Mouse (Mus musculus) hindbrain, embryonic 16.5 days (tissue): ENCODE data around the gene L1td1. TPM values are rescaled to one million over a fixed set of nuclear protein-coding genes. Genes with fewer than 3 reads are reported as not detected.
A peak's percentile ranks its signal among the peaks of the same experiment; 100 is the strongest.
"Not testable (repeated sequence)": the region's sequence is repeated elsewhere in the genome, so short reads cannot be mapped to it uniquely, and the experiment has no call there.

Experiments
- ATAC-seq: fragments of 200-750 bp; cut with Nextera tagmentation; 2 replicates; pipeline ENCODE4 v1.8.0; 2017; ENCODE audit warnings: moderate TSS enrichment, moderate library complexity
- H3K27ac ChIP-seq: fragments of 300-500 bp; sonication (generic); 2 replicates; pipeline ENCODE4 v1.5.1; 2014; ENCODE audit warnings: low read depth, mild to moderate bottlenecking, control low read depth, low read length, moderate library complexity
- H3K27me3 ChIP-seq: fragments of 300-500 bp; sonication (generic); replicated peaks from 2 replicates; pipeline ENCODE4 v1.6.1; 2014; ENCODE audit warnings: low read length; ENCODE audit not compliant: control insufficient read depth, insufficient read depth
- H3K36me3 ChIP-seq: fragments of 300-500 bp; sonication (generic); 2 replicates; pipeline ENCODE4 v1.6.1; 2014; ENCODE audit warnings: mild to moderate bottlenecking, low read length, moderate library complexity, mixed read lengths; ENCODE audit not compliant: control insufficient read depth, insufficient read depth
- H3K4me1 ChIP-seq: fragments of 300-500 bp; sonication (generic); 2 replicates; pipeline ENCODE4 v1.6.1; 2014; ENCODE audit warnings: low read depth, low read length; ENCODE audit not compliant: control insufficient read depth, insufficient read depth
- H3K4me2 ChIP-seq: fragments of 300-500 bp; sonication (generic); 2 replicates; pipeline ENCODE4 v1.6.1; 2014; ENCODE audit warnings: mild to moderate bottlenecking, low read length, control low read depth, moderate library complexity
- H3K4me3 ChIP-seq: fragments of 300-500 bp; sonication (generic); 2 replicates; pipeline ENCODE4 v1.5.1; 2014; ENCODE audit warnings: mild to moderate bottlenecking, low read length, control low read depth, moderate library complexity
- H3K9ac ChIP-seq: fragments of 300-500 bp; sonication (generic); 2 replicates; pipeline ENCODE4 v1.6.1; 2014; ENCODE audit warnings: low read depth, mild to moderate bottlenecking, control low read depth, low read length, moderate library complexity
- H3K9me3 ChIP-seq: fragments of 300-500 bp; sonication (generic); 2 replicates; pipeline ENCODE4 v1.6.1; 2014; ENCODE audit warnings: mild to moderate bottlenecking, low read length, moderate library complexity; ENCODE audit not compliant: control insufficient read depth
- WGBS: fragments of 180-500 bp; shearing (Covaris S2); extraction: QIAGEN DNeasy Blood & Tissue Kit; methylation state at CpG from one replicate; pipeline ENCODE4 v1.1.7; 2014; 5-methylcytosine and 5-hydroxymethylcytosine counted together
- polyA plus RNA-seq: library from polyadenylated mRNA; unstranded; fragments of >200 nt; fragmentation: Nextera tagmentation; extraction: Ambion mirVana; gene quantifications from 2 replicates; pipeline ENCODE4 v1.2.1, GENCODE M21; 2015

The L1td1 gene
- polyA plus RNA-seq, 1 experiment from 2014 or later, result not detected

DNA sequence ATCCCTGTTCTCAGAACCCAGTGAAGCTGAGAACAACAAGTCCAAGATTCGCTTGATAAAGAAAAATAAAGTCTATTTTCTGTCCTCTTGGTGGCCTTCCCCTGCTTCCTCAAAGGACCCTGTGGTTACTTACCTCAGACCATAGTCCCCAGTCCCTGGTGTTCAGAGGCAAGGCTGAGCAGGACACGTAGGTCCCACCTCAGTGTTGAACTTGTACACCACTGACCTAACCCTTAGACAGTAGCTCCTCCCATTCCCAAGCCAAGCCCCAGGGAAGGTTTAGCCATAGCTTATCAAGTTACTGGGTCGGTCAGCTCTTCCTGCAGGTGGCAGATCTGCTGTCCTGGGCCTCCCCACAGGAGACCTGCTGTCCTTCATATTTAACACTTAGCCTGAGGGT is 27.6 kb upstream of the L1td1 start:
- no peak overlapping the region for H3K9ac ChIP-seq
- no peaks in the 10 kb centered on the region for H3K9me3 ChIP-seq
- ATAC-seq, result no peak
- H3K4me2 ChIP-seq, result no peak overlapping the region
- no peaks in the 10 kb centered on the region for H3K27me3 ChIP-seq
- no peak overlapping the region for H3K27ac ChIP-seq
- H3K4me3 ChIP-seq, result no peak overlapping the region
- no peaks in the 10 kb centered on the region; the same call in 1 of the 2 replicates for H3K4me1 ChIP-seq
- H3K36me3 ChIP-seq, result no peaks in the 10 kb centered on the region
- WGBS, result 89% methylated on average over 3 of the region's 3 CpGs

DNA sequence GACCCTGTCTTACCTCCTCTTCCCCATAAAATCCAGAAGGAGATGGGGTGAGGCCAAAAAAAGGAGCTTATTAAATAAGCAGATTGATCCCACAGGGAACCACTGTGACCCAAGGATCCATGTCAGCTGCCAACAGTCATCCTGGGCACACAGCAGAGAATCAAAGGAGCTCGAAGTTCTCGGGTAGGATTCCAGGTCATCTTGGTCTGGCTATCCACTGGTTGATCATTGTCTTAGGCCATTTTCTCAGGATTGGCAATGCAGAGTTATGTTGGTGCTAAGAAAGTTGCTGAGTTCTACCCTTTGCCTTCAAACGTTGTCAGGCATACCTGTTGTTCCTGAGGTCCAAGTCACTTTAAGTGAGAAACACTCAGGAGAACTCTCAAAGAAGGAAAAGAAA is 26.4 kb upstream of the L1td1 start:
- no peak overlapping the region for H3K9ac ChIP-seq
- no peaks in the 10 kb centered on the region; the same call in 1 of the 2 replicates for H3K4me1 ChIP-seq
- H3K36me3 ChIP-seq, result no peaks in the 10 kb centered on the region
- ATAC-seq, result no peak
- no peak overlapping the region for H3K27ac ChIP-seq
- no peak overlapping the region for H3K4me2 ChIP-seq
- H3K9me3 ChIP-seq, result no peaks in the 10 kb centered on the region
- no peaks in the 10 kb centered on the region for H3K27me3 ChIP-seq
- no peak overlapping the region for H3K4me3 ChIP-seq
- WGBS, result 92% methylated on average over 3 of the region's 3 CpGs

DNA sequence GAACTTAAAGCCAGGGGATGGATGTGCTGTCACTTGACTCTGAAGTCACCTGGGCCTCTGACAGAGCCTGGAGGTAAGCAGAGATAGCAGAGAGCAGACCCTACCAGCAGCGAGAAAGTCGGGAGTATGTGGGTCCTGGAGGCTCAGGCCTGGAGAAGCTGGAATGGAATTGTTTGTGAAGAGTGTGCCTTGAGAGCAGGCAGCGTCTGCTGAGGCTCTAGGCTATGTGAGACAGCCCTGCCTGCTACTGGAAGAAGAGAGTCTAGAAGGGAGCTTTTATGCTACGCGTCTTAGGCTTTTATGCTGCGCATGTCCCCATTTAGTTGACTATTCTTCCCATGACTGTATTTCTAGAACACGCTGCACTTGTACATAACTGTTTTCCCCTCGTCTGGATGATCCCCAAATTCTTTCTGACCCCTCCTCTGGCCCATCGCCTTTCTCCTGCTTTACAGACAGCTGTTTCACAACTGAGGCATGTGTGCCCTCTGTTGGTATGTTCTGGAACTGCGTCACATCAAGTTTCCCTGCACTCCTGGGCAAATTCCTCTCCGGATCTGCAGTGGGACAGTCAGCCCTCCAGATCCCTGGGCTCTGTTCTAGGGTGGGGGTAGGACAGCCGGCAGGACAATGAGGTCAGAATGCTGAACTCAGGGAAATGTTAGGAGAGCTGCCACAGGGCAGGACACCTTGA is 24.2 kb upstream of the L1td1 start:
- WGBS, result 34% methylated on average over 12 of the region's 12 CpGs
- Histone ChIP-seq H3K4me1 (no peaks in the 10 kb centered on the region; the same call in 1 of the 2 replicates), H3K36me3 (no peaks in the 10 kb centered on the region), H3K9ac (no peak overlapping the region), H3K4me3 (no peak overlapping the region), H3K9me3 (no peaks in the 10 kb centered on the region), H3K27ac (no peak overlapping the region), H3K4me2 (peak overlapping the region; percentile 35; the same call in 1 of the 2 replicates), H3K27me3 (no peaks in the 10 kb centered on the region)
- ATAC-seq, result peak; percentile 87

DNA sequence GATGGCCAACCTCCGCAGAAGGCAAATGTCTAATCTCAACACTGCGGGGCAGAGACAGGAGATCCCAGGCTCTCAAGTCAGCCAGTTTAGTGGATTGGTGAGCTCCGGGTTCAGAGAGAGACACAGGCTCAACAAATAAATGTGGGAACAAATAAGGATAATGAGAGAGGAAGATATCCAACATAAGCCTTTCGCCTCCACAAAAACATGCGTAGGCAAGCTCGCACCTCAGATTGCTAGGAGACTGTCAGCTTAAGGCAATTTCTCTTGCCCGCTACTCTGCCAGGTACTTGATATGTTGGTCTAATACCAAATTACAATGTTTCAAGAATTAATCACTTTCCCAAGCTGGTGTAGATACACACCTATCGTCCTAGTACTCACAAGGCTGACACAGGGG is 15.6 kb upstream of the L1td1 start:
- ATAC-seq, result no peak
- Histone ChIP-seq H3K9ac (no peak overlapping the region), H3K4me1 (no peaks in the 10 kb centered on the region), H3K36me3 (no peaks in the 10 kb centered on the region), H3K27ac (no peak overlapping the region), H3K27me3 (no peaks in the 10 kb centered on the region), H3K4me3 (no peak overlapping the region), H3K4me2 (no peak overlapping the region), H3K9me3 (no peaks in the 10 kb centered on the region)
- 93% methylated on average over 8 of the region's 8 CpGs for WGBS

DNA sequence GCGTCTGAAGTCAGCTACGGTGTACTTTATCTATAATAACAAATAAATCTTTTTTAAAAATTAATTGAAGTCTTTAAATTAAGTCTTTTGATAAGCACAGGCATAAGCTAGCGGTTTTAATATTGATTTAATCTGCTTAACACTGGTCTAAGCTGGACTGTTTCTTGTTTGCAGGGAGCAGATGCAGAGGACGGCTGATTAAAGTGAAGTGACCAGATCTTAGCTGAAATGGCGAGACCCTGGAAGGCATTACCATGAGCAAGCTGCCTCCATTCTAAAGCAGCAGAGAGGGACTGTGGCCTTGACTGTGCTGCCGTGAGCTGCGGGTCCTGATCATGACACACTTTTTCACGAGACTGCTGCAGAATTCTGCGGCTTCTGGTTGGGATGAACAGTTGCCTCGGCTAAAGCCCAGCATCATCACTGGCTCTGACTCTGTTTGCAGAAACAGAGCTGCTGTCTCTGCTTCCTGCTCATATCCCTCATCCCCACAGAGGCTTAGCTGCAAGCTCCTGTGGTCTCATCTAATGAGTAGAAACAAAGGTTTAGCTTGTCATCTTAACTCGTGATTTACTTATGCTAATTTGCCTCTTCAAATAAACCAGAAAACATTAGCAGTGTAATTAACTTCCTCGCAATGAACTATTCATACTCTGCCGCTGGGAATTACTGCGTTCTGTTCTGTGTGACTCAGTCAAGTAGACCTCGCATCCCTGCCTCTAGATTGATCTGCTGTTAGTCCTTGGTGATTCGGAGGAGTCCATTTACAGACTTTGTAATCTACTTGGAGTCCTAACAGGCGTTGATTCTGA is 8.6 kb upstream of the L1td1 start:
- 74% methylated on average over 17 of the region's 17 CpGs for WGBS
- Histone ChIP-seq H3K9me3 (no peaks in the 10 kb centered on the region), H3K4me2 (no peak overlapping the region), H3K9ac (no peak overlapping the region), H3K27ac (peak overlapping the region; percentile 58; the same call in 1 of the 2 replicates), H3K4me1 (no peaks in the 10 kb centered on the region), H3K27me3 (no peaks in the 10 kb centered on the region), H3K4me3 (no peak overlapping the region), H3K36me3 (no peaks in the 10 kb centered on the region)
- peak; percentile 84 for ATAC-seq

DNA sequence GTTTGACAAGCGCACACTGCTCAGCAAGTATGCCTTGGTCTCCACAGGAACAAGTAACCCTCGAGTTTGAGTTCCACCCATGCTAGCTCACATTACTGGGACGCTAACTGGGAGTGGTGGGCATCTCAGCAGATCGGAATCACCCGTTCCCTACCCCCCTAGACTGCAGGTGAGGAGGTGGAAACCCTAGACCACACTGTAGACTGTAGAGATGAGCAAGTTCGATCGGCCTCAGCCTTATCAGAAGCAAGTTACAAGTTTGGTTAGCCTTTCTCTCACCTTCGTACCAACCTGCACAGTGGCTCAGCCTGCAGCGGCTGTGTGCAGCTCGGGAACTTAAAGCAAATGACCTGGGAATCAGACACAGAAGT is 8.0 kb upstream of the L1td1 start:
- WGBS, result 81% methylated on average over 10 of the region's 10 CpGs
- Histone ChIP-seq H3K9me3 (no peaks in the 10 kb centered on the region), H3K27me3 (no peaks in the 10 kb centered on the region), H3K4me3 (no peak overlapping the region), H3K4me1 (no peaks in the 10 kb centered on the region), H3K36me3 (no peaks in the 10 kb centered on the region), H3K27ac (no peak overlapping the region; the same call in 1 of the 2 replicates), H3K9ac (no peak overlapping the region), H3K4me2 (no peak overlapping the region)
- peak; percentile 40 for ATAC-seq

DNA sequence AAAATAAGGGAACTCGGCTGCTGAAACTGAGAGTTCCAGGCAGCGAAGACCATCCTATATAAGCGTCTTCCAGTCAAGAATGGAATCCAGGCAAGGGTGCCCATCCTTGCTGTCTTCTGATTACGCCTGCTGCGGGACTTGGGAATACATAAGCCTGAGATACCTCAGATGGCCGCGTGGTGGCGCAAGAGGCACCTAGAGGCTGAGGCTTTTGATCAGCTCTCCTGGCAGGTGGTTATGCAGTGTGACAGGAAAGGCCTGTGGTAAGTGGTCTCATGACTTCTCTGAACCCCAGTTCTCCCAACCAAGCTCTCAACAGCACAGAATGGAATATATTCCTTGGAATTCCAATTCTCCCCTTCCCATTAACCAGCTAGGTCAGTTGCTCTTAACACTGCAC is 4.1 kb upstream of the L1td1 start:
- H3K27me3 ChIP-seq, result no peaks in the 10 kb centered on the region
- H3K4me3 ChIP-seq, result no peak overlapping the region
- no peak overlapping the region for H3K27ac ChIP-seq
- 0 out of 2 replicates have a peak, but pooled peaks cover 3% of the 10 kb centered on the region for H3K4me1 ChIP-seq
- ATAC-seq, result 0 out of 2 replicates have a peak, but pooled peaks have one; percentile 27
- no peak overlapping the region for H3K9ac ChIP-seq
- 10% methylated on average over 8 of the region's 8 CpGs for WGBS
- H3K9me3 ChIP-seq, result no peaks in the 10 kb centered on the region
- no peaks in the 10 kb centered on the region for H3K36me3 ChIP-seq
- no peak overlapping the region for H3K4me2 ChIP-seq

DNA sequence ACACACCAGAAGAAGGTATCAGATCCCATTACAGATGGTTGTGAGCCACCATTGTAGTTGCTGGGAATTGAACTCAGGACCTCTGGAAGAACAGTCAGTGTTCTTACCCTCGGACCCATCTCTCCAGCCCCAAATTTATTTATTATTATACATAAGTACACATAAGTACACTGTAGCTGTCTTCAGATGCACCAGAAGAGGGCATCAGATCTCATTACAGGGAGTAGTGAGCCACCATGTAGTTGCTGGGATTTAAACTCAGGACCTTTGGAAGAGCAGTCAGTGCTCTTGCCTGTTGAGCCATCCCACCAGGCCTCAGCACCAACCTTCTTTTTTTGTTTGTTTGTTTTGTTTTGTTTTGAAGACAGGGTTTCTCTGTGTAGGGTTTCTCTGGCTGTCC is 1.9 kb upstream of the L1td1 start:
- peaks cover 10% of the 10 kb centered on the region for H3K27me3 ChIP-seq
- H3K27ac ChIP-seq, H3K9ac ChIP-seq, H3K4me1 ChIP-seq, H3K4me3 ChIP-seq, H3K36me3 ChIP-seq, ATAC-seq, H3K4me2 ChIP-seq, H3K9me3 ChIP-seq: not testable (repeated sequence)
- 96% methylated on average over 1 of the region's 1 CpGs for WGBS

DNA sequence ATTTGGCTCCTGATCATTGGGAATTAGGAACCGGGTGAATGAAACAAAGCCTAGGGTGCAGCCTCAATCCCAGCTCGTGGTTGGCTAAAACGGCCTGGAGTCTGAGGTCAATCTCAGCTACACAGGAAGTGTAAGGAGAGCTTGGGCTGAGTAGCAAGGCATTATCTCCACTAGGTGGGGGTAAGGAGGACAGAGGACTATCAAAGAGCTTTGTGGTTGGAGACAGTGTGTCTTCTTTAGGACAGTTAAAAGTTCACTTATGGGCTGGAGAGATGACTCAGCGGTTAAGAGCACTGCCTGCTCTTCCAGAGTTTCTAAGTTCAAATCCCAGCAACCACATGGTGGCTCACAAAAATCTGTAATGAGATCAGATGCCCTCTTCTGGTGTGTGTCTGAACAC is 1.1 kb upstream of the L1td1 start:
- no peak overlapping the region for H3K4me2 ChIP-seq
- H3K9me3 ChIP-seq, result no peaks in the 10 kb centered on the region
- H3K9ac ChIP-seq, result no peak overlapping the region
- no peaks in the 10 kb centered on the region for H3K36me3 ChIP-seq
- no peak for ATAC-seq
- peaks cover 10% of the 10 kb centered on the region for H3K27me3 ChIP-seq
- H3K27ac ChIP-seq, result no peak overlapping the region
- peaks cover 9% of the 10 kb centered on the region for H3K4me1 ChIP-seq
- WGBS, result 38% methylated on average over 4 of the region's 4 CpGs
- H3K4me3 ChIP-seq, result no peak overlapping the region
